Mouse (Mus musculus): ENCODE results near the gene Ehmt2. TPM values are rescaled to one million over a fixed set of nuclear protein-coding genes. Genes with fewer than 3 reads are reported as not detected.

The Ehmt2 gene
- 6.2 and 6.4 TPM in 2 replicates for polyA plus RNA-seq (2012)

GRCm38 (mm10) chr17:34898160-34898586 lies at the start of gene Ehmt2, which contains the start of gene C2:
Gene Ehmt2, plus strand, starts transcription at chr17:34898469.
Gene C2, minus strand, starts transcription at chr17:34898265.
- TF ChIP-seq TAL1 (IDR thresholded peaks at IDR 0.05; ENCODE audit: low read length), result no peak
- TF ChIP-seq GATA1 (IDR thresholded peaks at IDR 0.05; ENCODE audit: low read length), result no peak
- H3K36me3 ChIP-seq (ENCODE audit: control insufficient read depth), result peaks cover 10% of the 10 kb centered on the region
- peaks cover 2% of the 10 kb centered on the region; the same call in 1 of the 2 replicates for H3K27me3 ChIP-seq (ENCODE audit: control insufficient read depth)
- H3K4me3 ChIP-seq (replicated peaks), result peak within 1 kb of the TSS; percentile 73
- H3K9me3 ChIP-seq (ENCODE audit: control insufficient read depth, low read length), result no peaks in the 10 kb centered on the region
- peaks cover 63% of the 10 kb centered on the region for H3K4me1 ChIP-seq (ENCODE audit: control insufficient read depth)

DNA sequence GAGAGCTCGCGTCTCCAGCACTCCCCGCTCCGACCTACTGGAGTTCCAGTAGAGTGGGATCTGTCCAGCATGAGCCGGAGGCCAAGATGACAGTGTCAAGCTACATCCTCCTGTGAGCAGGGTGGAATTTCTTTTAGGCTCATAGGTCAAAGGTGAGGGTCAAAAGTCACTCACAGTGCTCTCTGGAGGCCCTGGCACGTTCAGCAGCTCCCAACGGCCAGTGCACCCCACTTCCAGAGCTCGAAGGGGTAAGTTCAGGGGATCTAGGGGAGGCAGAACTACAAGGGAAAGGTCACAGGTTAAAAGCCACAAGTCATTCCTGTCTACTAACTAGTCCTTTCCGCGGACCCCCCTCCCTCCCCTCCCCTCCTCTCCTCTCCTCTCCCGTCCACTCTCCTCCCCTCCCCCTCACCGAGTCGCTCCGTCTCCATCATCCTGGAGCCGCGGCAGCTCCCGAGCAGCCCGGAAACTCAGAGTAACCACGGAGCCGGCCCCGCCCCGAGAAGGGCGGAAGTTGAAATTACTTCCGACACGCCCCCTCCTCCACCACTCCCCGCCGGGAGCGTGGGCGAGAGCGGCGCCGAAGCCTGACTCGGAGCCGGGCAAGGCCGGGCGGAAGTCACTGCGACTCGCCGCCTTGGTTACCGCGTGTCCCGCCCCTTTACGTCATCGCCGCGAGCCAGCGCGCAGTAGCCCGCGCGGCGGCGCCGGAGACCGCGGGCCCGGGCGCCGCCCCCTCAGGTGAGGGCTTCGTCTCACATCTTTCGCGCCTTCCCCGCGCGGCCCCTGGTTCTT lies 48.4 kb upstream of the Ehmt2 start, which contains the start of the genes Skiv2l and Nelfe:
Skiv2l (minus strand) TSS at position 489 of the 795 bp plus-strand sequence.
Nelfe (plus strand) TSS at position 670 of the 795 bp plus-strand sequence.
- Histone ChIP-seq H3K4me1 (ENCODE audit: control insufficient read depth) (peaks cover 41% of the 10 kb centered on the region), H3K36me3 (ENCODE audit: control insufficient read depth) (peaks cover 68% of the 10 kb centered on the region), H3K27me3 (ENCODE audit: control insufficient read depth) (no peaks in the 10 kb centered on the region), H3K4me3 (replicated peaks) (peak within 1 kb of the TSS; percentile 83), H3K9me3 (ENCODE audit: control insufficient read depth, low read length) (no peaks in the 10 kb centered on the region)
- TF ChIP-seq GATA1 (IDR thresholded peaks at IDR 0.05; ENCODE audit: low read length), result no peak
- TF ChIP-seq TAL1 (IDR thresholded peaks at IDR 0.05; ENCODE audit: low read length), result no peak

DNA sequence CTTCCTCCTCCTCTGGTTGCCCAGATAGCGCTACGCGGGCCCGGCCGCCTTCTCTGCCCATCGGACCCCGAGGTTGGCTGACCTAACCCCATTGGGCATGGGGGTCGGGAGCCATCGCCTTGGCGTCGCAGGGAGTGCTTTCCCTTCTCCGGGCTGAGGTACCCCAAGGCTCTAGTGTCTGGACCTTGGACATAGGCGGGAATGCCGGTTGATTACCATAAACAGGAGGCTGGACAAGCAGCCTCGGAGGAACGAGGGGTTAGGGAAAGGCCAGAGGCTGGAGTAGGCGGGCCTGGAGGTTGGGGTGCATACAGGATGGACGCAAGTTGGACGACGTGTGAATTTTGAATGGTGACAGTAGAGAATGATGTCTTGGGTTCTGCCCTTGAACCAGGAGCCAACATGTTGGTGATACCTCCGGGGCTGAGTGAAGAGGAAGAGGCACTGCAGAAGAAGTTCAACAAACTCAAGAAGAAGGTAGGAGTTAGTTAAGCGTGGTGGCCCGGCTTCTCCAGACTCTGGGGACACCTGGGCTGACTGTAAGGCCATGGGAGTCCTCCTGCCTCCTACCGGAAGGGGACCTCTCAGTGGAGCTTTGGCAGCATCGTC lies 47.6 kb upstream of the Ehmt2 start:
- no peaks in the 10 kb centered on the region for H3K27me3 ChIP-seq (ENCODE audit: control insufficient read depth)
- peak overlapping the region; percentile 83 for H3K4me3 ChIP-seq (replicated peaks)
- TF ChIP-seq TAL1 (IDR thresholded peaks at IDR 0.05; ENCODE audit: low read length) (no peak), GATA1 (IDR thresholded peaks at IDR 0.05; ENCODE audit: low read length) (no peak)
- H3K36me3 ChIP-seq (ENCODE audit: control insufficient read depth), result peaks cover 67% of the 10 kb centered on the region
- no peaks in the 10 kb centered on the region for H3K9me3 ChIP-seq (ENCODE audit: control insufficient read depth, low read length)
- peaks cover 41% of the 10 kb centered on the region for H3K4me1 ChIP-seq (ENCODE audit: control insufficient read depth)

DNA sequence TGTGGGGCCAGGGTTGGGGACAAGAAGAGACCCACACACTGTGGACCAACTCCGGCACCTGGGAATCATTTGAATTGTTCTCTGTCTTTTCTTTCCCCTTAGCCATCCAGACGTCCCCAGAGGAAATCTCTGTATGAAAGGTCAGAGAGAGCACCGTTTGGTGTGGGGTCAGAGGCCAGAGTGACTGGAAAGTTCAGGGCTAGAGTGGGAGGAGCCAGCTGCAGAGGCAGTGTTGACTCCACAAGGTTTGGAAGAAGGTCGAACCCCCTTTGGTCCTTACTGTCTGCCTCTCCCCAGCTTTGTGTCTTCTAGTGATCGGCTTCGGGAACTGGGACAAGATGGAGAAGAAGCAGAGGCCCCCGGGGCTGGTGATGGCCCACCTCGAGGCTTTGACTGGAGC lies 44.8 kb upstream of the Ehmt2 start:
- Histone ChIP-seq H3K4me3 (replicated peaks) (no peak overlapping the region), H3K9me3 (ENCODE audit: control insufficient read depth, low read length) (no peaks in the 10 kb centered on the region), H3K27me3 (ENCODE audit: control insufficient read depth) (no peaks in the 10 kb centered on the region), H3K36me3 (ENCODE audit: control insufficient read depth) (peaks cover 69% of the 10 kb centered on the region), H3K4me1 (ENCODE audit: control insufficient read depth) (peaks cover 35% of the 10 kb centered on the region)
- TF ChIP-seq TAL1 (IDR thresholded peaks at IDR 0.05; ENCODE audit: low read length), result no peak
- no peak for TF ChIP-seq GATA1 (IDR thresholded peaks at IDR 0.05; ENCODE audit: low read length)

GRCm38 (mm10) chr17:34854761-34855160 lies 43.5 kb upstream of the Ehmt2 start:
- peaks cover 68% of the 10 kb centered on the region for H3K36me3 ChIP-seq (ENCODE audit: control insufficient read depth)
- H3K4me1 ChIP-seq (ENCODE audit: control insufficient read depth), result peaks cover 27% of the 10 kb centered on the region

DNA sequence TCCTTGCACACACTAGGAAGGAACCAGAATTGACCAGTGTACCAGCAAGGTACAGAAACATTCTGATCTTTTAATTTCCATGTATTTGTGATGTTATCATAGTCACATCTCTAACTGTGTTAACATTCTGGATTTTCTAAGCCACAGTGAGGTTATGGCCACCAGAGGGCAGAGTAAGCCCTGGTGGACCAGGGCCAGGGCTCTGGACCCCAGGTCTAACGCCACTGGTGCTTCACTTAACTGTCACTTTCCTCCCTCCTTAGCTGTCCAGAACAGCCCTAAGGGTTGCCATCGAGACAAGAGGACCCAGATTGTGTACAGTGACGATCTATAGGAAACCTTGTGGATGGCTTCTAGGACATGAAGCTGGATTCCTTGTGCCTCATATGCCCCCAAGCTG lies 42.4 kb upstream of the Ehmt2 start:
- Histone ChIP-seq H3K36me3 (ENCODE audit: control insufficient read depth) (peaks cover 70% of the 10 kb centered on the region), H3K9me3 (ENCODE audit: control insufficient read depth, low read length) (no peaks in the 10 kb centered on the region), H3K4me1 (ENCODE audit: control insufficient read depth) (peaks cover 20% of the 10 kb centered on the region)

More at GRCm38 (mm10) chr17:34854761-34855160, 43.5 kb upstream of the Ehmt2 start:
- TF ChIP-seq GATA1 (IDR thresholded peaks at IDR 0.05; ENCODE audit: low read length), result no peak
- no peak for TF ChIP-seq TAL1 (IDR thresholded peaks at IDR 0.05; ENCODE audit: low read length)
- no peaks in the 10 kb centered on the region for H3K9me3 ChIP-seq (ENCODE audit: control insufficient read depth, low read length)
- no peaks in the 10 kb centered on the region for H3K27me3 ChIP-seq (ENCODE audit: control insufficient read depth)
- H3K4me3 ChIP-seq (replicated peaks), result no peak overlapping the region

GRCm38 (mm10) chr17:34858670-34859069 lies 39.6 kb upstream of the Ehmt2 start:
- Histone ChIP-seq H3K4me1 (ENCODE audit: control insufficient read depth) (peaks cover 3% of the 10 kb centered on the region; the same call in 1 of the 2 replicates), H3K27me3 (ENCODE audit: control insufficient read depth) (no peaks in the 10 kb centered on the region), H3K36me3 (ENCODE audit: control insufficient read depth) (peaks cover 53% of the 10 kb centered on the region), H3K9me3 (ENCODE audit: control insufficient read depth, low read length) (no peaks in the 10 kb centered on the region), H3K4me3 (replicated peaks) (no peak overlapping the region)
- TF ChIP-seq GATA1 (IDR thresholded peaks at IDR 0.05; ENCODE audit: low read length) (no peak), TAL1 (IDR thresholded peaks at IDR 0.05; ENCODE audit: low read length) (no peak)

More for the DNA sequence above, 42.4 kb upstream of the Ehmt2 start:
- H3K27me3 ChIP-seq (ENCODE audit: control insufficient read depth), result no peaks in the 10 kb centered on the region
- H3K4me3 ChIP-seq (replicated peaks), result no peak overlapping the region
- TF ChIP-seq GATA1 (IDR thresholded peaks at IDR 0.05; ENCODE audit: low read length), result no peak; the same call in 1 of the 2 replicates
- no peak for TF ChIP-seq TAL1 (IDR thresholded peaks at IDR 0.05; ENCODE audit: low read length)

- peaks cover 3% of the 10 kb centered on the region; the same call in 1 of the 2 replicates for H3K4me1 ChIP-seq (ENCODE audit: control insufficient read depth)
- no peak overlapping the region for H3K4me3 ChIP-seq (replicated peaks)
- no peaks in the 10 kb centered on the region for H3K27me3 ChIP-seq (ENCODE audit: control insufficient read depth)
- peaks cover 35% of the 10 kb centered on the region for H3K36me3 ChIP-seq (ENCODE audit: control insufficient read depth)
- no peak for TF ChIP-seq GATA1 (IDR thresholded peaks at IDR 0.05; ENCODE audit: low read length)
- no peak for TF ChIP-seq TAL1 (IDR thresholded peaks at IDR 0.05; ENCODE audit: low read length)
- H3K9me3 ChIP-seq (ENCODE audit: control insufficient read depth, low read length), result no peaks in the 10 kb centered on the region
Measured at GRCm38 (mm10) chr17:34860514-34860913, 37.8 kb upstream of the Ehmt2 start.

Data from erythroblast, embryonic 14.5 days (primary cell).